Mouse (Mus musculus): ENCODE data around the gene Ak2. TPM values are rescaled to one million over a fixed set of nuclear protein-coding genes. Genes with fewer than 3 reads are reported as not detected.

Gene Ak2
- polyA plus RNA-seq, 1 experiment from 2014 or later = 93.6 TPM

DNA sequence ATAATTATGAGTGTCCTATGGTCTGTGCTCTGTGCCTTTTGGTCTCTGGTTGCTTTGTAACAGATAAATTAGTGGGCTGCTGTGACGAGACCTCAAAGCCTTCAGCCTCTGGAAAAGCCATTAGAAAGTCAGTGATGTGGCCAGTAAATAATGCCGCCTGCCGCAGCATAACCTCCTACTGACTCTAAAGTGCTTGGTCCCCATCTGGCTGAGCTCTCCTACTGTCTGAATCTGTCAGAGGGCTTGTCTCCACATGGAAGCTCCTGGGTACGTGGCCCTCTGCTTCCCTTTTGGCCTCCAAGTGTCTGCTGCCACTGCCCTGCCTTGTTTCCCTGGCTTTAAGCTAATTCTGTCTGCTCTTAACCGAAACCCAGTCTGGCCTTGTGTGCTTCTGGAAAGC lies 17.8 kb downstream of the Ak2 start:
- H3K4me2 ChIP-seq (ENCODE audit: low read length) = no peak overlapping the region
- no peak for ATAC-seq
- no peaks in the 10 kb centered on the region for H3K27me3 ChIP-seq (replicated peaks; ENCODE audit: control insufficient read depth, insufficient read depth, low read length)
- H3K27ac ChIP-seq (ENCODE audit: low read depth, low read length) = no peak overlapping the region
- 84% methylated on average over 5 of the region's 5 CpGs for WGBS
- H3K9ac ChIP-seq (ENCODE audit: low read length) = no peak overlapping the region
- H3K36me3 ChIP-seq (ENCODE audit: control insufficient read depth, insufficient read depth, low read length) = peaks cover 44% of the 10 kb centered on the region
- no peak for DNase-seq (ENCODE audit: low spot score)
- H3K4me1 ChIP-seq (ENCODE audit: control insufficient read depth, insufficient read depth, low read length) = no peaks in the 10 kb centered on the region
- H3K4me3 ChIP-seq (ENCODE audit: low read depth, low read length) = no peak overlapping the region
- H3K9me3 ChIP-seq (replicated peaks; ENCODE audit: control insufficient read depth, low read length) = no peaks in the 10 kb centered on the region

DNA sequence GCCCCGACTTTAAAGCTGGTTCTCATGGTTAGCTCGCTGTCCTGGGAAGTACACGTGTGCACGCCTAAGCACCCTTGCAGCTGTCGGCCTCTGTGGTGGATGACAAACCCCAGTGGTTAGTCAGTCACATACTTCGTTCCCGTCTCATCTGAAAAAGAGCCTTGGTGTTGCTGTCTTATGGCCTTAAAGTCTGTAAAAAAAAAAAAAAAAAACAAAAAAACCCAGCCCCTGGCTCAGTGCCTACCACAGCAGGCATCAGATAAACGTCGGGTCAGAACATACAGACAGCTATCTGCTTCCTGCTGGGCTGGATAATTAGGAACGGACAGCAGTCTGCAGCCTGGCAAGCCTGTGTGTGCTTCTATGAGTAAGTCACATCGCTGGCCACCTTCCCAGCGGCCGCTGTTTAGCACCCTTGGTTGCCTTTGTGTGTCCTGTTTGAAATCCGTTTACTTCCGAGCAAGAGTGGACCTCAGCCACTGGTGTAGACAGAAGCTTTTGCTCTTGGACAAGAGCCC lies 19.9 kb downstream of the Ak2 start:
- Histone ChIP-seq H3K36me3 (ENCODE audit: control insufficient read depth, insufficient read depth, low read length) (peaks cover 34% of the 10 kb centered on the region), H3K27me3 (replicated peaks; ENCODE audit: control insufficient read depth, insufficient read depth, low read length) (no peaks in the 10 kb centered on the region), H3K9me3 (replicated peaks; ENCODE audit: control insufficient read depth, low read length) (no peaks in the 10 kb centered on the region), H3K4me3 (ENCODE audit: low read depth, low read length) (no peak overlapping the region), H3K4me1 (ENCODE audit: control insufficient read depth, insufficient read depth, low read length) (no peaks in the 10 kb centered on the region), H3K9ac (ENCODE audit: low read length) (no peak overlapping the region), H3K27ac (ENCODE audit: low read depth, low read length) (no peak overlapping the region), H3K4me2 (ENCODE audit: low read length) (no peak overlapping the region)
- no peak for ATAC-seq
- 32% methylated on average over 15 of the region's 15 CpGs for WGBS
- DNase-seq (ENCODE audit: low spot score) = peak; percentile 72

DNA sequence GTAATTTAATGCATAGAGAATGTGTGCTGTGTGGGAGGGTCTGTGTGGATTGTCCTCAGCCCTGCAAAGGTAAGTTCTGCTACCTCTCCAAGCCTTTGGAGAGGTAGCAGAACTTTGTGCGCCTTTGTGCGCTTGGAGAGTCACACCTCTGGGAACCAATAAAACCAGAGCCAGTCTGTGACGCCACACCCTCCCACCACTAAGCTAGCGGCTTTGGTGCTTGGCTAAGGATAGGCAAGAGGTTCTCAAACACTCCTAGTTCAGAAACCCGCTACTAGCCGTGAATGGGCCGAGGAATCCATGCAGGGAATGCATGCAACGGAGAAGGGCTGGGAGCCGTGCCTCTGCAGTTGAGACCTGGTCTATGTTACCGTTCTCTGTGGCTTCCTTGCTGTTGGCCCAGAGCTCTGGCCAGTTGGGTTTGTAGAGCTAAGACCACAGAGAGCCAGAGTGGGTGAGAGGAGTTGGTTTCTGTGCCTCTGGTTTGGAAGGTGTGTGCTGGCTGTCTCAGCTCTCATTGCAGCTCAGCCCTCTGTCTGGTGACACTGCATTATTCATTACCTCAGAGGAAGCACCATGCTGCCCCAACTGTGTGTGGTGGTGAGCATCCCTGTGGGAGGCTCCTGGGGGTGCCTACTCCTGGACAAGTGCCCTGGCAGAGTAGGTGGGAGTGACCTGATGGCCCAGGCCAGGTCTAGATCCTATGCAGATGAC lies 21.6 kb downstream of the Ak2 start:
- whole genome bisulfite sequencing = 72% methylated on average over 10 of the region's 10 CpGs
- no peak overlapping the region for H3K4me2 ChIP-seq (ENCODE audit: low read length)
- ATAC-seq (no peak), DNase-seq (ENCODE audit: low spot score) (no peak)
- no peaks in the 10 kb centered on the region for H3K9me3 ChIP-seq (replicated peaks; ENCODE audit: control insufficient read depth, low read length)
- no peak overlapping the region for H3K9ac ChIP-seq (ENCODE audit: low read length)
- peaks cover 17% of the 10 kb centered on the region; the same call in 1 of the 2 replicates for H3K36me3 ChIP-seq (ENCODE audit: control insufficient read depth, insufficient read depth, low read length)
- no peaks in the 10 kb centered on the region for H3K27me3 ChIP-seq (replicated peaks; ENCODE audit: control insufficient read depth, insufficient read depth, low read length)
- H3K27ac ChIP-seq (ENCODE audit: low read depth, low read length) = no peak overlapping the region
- no peaks in the 10 kb centered on the region for H3K4me1 ChIP-seq (ENCODE audit: control insufficient read depth, insufficient read depth, low read length)
- no peak overlapping the region for H3K4me3 ChIP-seq (ENCODE audit: low read depth, low read length)

DNA sequence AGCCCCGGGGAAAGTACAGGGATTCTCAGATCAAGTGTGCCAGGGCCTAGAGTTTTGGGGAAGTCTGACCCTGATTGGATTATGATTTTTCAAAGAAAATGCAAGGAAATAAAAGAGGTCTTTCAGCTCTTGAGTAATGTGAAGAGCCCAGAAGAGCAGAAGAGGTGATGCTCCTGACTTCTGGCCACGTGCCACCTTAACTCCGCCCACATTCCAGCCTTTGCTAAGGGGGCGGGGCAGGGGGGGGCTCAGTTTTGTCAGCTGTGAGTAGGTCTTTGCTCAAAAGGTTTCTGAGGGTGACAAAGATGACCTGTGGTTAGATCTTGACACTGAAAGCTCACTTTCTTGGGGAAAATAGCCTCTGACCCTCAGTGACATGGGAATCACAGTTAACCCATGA lies 24.6 kb downstream of the Ak2 start:
- Histone ChIP-seq H3K4me1 (ENCODE audit: control insufficient read depth, insufficient read depth, low read length) (peaks cover 7% of the 10 kb centered on the region; the same call in 1 of the 2 replicates), H3K36me3 (ENCODE audit: control insufficient read depth, insufficient read depth, low read length) (no peaks in the 10 kb centered on the region), H3K4me3 (ENCODE audit: low read depth, low read length) (no peak overlapping the region), H3K9ac (ENCODE audit: low read length) (no peak overlapping the region), H3K27ac (ENCODE audit: low read depth, low read length) (no peak overlapping the region), H3K9me3 (replicated peaks; ENCODE audit: control insufficient read depth, low read length) (no peaks in the 10 kb centered on the region), H3K27me3 (replicated peaks; ENCODE audit: control insufficient read depth, insufficient read depth, low read length) (no peaks in the 10 kb centered on the region), H3K4me2 (ENCODE audit: low read length) (no peak overlapping the region)
- 33% methylated on average over 4 of the region's 4 CpGs for WGBS
- ATAC-seq (no peak), DNase-seq (ENCODE audit: low spot score) (no peak)

DNA sequence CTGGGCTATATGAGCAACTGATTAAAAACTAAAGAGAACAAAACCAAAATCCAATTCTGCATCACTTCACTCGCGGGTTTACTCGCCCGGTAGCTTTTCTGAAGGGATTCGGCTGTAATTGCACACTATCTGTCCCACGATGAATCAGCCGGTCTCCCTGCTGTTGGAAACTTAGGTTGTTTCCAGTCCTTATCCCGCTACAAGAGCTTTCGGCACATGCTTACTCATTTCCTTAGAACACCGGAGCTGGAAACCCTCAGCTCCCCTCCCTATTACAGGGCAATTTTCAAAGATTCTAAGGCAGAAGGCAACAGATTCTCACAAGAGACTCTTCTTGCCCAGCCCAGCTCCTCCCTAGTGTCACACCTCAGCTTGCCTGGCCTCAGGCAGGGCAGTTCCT lies 25.4 kb downstream of the Ak2 start:
- H3K4me3 ChIP-seq (ENCODE audit: low read depth, low read length) = no peak overlapping the region
- no peak overlapping the region for H3K4me2 ChIP-seq (ENCODE audit: low read length)
- no peak for ATAC-seq
- H3K36me3 ChIP-seq (ENCODE audit: control insufficient read depth, insufficient read depth, low read length) = no peaks in the 10 kb centered on the region
- no peaks in the 10 kb centered on the region for H3K9me3 ChIP-seq (replicated peaks; ENCODE audit: control insufficient read depth, low read length)
- H3K27ac ChIP-seq (ENCODE audit: low read depth, low read length) = no peak overlapping the region
- DNase-seq (ENCODE audit: low spot score) = no peak
- H3K27me3 ChIP-seq (replicated peaks; ENCODE audit: control insufficient read depth, insufficient read depth, low read length) = no peaks in the 10 kb centered on the region
- no peak overlapping the region for H3K9ac ChIP-seq (ENCODE audit: low read length)
- H3K4me1 ChIP-seq (ENCODE audit: control insufficient read depth, insufficient read depth, low read length) = peaks cover 7% of the 10 kb centered on the region; the same call in 1 of the 2 replicates
- WGBS = 87% methylated on average over 10 of the region's 10 CpGs

DNA sequence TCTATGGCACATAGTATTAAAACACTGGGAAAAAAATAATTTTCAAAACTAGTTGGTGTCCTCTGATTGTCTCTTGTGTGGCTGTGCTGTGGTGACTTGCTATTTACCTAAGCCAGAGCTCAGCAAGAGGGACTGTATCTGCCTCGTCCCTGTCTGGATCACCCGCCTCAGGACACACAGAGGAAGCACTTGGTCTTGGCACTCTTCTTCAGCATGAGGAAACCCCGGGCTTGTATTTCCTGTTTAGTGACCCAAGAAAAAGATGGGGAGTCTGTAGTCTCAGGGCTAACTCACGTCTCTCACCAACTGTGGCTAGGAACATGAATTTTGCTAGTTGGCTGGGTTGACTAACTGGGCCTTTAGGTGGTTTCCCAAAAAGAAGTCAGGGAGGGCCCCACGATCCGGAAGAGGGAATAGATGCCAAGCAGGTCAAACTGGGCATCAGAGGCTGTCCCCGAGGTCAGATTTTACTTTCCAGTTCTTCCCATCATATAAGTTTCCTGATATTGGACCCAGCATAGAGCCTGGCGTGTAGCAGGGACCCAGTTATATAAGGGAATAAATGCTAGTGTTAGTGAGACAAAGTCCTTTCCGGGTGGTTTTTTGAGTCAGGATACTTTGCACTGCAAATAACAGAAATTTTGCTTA lies 27.2 kb downstream of the Ak2 start:
- DNase-seq (ENCODE audit: low spot score) (no peak), ATAC-seq (no peak)
- Histone ChIP-seq H3K27me3 (replicated peaks; ENCODE audit: control insufficient read depth, insufficient read depth, low read length) (no peaks in the 10 kb centered on the region), H3K4me3 (ENCODE audit: low read depth, low read length) (no peak overlapping the region), H3K9ac (ENCODE audit: low read length) (no peak overlapping the region), H3K4me1 (ENCODE audit: control insufficient read depth, insufficient read depth, low read length) (peaks cover 7% of the 10 kb centered on the region; the same call in 1 of the 2 replicates), H3K36me3 (ENCODE audit: control insufficient read depth, insufficient read depth, low read length) (no peaks in the 10 kb centered on the region), H3K27ac (ENCODE audit: low read depth, low read length) (no peak overlapping the region), H3K9me3 (replicated peaks; ENCODE audit: control insufficient read depth, low read length) (no peaks in the 10 kb centered on the region), H3K4me2 (ENCODE audit: low read length) (no peak overlapping the region)
- 86% methylated on average over 9 of the region's 9 CpGs for WGBS

DNA sequence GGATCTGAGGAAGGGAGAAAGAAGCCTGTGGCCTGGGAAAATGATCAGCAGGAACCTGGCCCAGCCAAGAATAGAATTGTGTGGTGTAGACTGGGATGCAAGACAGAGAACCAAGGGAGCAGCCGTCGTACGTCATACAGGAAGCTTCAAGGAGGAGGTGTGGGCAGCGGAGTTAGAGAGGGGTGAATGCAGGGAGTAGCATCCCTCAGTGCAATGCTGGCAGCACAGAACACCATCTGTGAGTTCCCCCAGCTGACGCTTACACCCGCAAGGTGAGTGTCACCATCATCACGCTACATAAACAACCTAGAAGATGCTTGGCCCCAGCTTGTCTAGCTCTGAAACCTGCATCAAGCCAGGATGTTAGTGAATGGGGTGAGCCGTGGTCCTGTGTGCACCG lies 28.0 kb downstream of the Ak2 start:
- DNase-seq (ENCODE audit: low spot score) (no peak), ATAC-seq (no peak)
- H3K27me3 ChIP-seq (replicated peaks; ENCODE audit: control insufficient read depth, insufficient read depth, low read length) = no peaks in the 10 kb centered on the region
- H3K27ac ChIP-seq (ENCODE audit: low read depth, low read length) = no peak overlapping the region
- peaks cover 7% of the 10 kb centered on the region; the same call in 1 of the 2 replicates for H3K4me1 ChIP-seq (ENCODE audit: control insufficient read depth, insufficient read depth, low read length)
- no peak overlapping the region for H3K9ac ChIP-seq (ENCODE audit: low read length)
- no peaks in the 10 kb centered on the region for H3K9me3 ChIP-seq (replicated peaks; ENCODE audit: control insufficient read depth, low read length)
- H3K4me3 ChIP-seq (ENCODE audit: low read depth, low read length) = no peak overlapping the region
- 71% methylated on average over 9 of the region's 9 CpGs for WGBS
- no peaks in the 10 kb centered on the region for H3K36me3 ChIP-seq (ENCODE audit: control insufficient read depth, insufficient read depth, low read length)
- H3K4me2 ChIP-seq (ENCODE audit: low read length) = no peak overlapping the region

DNA sequence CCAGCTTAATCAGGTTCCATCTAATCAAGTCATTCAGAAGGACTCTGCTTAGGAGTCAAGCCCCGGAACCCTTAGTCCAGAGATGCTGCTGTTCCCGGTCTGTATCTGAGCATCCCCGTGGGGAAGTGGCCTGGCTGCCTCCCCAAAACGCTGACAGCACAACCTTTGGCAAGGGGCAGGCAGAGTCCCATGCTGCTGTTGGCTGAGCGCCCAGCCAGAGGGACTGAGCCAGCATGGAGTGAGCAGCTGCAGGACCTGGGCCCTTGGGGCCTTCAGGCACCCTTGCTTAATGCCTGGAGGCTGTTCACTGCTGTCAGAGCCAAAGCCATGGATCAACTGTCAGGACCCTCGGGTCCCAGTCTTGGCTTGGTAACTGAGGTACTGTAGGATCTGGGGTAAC lies 28.7 kb downstream of the Ak2 start:
- Histone ChIP-seq H3K4me1 (ENCODE audit: control insufficient read depth, insufficient read depth, low read length) (peaks cover 7% of the 10 kb centered on the region; the same call in 1 of the 2 replicates), H3K4me3 (ENCODE audit: low read depth, low read length) (no peak overlapping the region), H3K27ac (ENCODE audit: low read depth, low read length) (no peak overlapping the region), H3K9me3 (replicated peaks; ENCODE audit: control insufficient read depth, low read length) (no peaks in the 10 kb centered on the region), H3K27me3 (replicated peaks; ENCODE audit: control insufficient read depth, insufficient read depth, low read length) (no peaks in the 10 kb centered on the region), H3K36me3 (ENCODE audit: control insufficient read depth, insufficient read depth, low read length) (no peaks in the 10 kb centered on the region), H3K4me2 (ENCODE audit: low read length) (no peak overlapping the region), H3K9ac (ENCODE audit: low read length) (no peak overlapping the region)
- WGBS = 40% methylated on average over 6 of the region's 6 CpGs
- peak; percentile 71 for DNase-seq (ENCODE audit: low spot score)
- peak; percentile 48; the same call in 1 of the 2 replicates for ATAC-seq

DNA sequence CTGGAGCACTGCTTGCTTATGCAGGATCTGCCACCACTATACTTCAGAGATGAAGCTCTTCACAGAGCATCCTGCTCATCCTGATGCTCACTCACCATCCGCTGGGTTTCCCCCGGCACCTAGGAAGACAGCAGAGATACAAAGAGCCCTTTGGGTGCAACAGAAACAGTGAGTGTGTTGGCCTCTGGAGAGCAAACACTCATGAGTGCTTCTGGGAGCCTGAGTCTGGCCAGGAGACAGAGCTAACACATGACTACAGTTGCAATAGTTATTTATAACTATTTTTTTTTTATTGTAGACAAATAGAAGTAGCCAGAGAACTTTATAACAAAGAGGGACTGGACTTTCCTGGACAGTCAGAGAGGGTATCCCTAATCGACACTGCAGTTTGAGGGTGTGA lies 29.7 kb downstream of the Ak2 start:
- Histone ChIP-seq H3K4me1 (ENCODE audit: control insufficient read depth, insufficient read depth, low read length) (peaks cover 7% of the 10 kb centered on the region; the same call in 1 of the 2 replicates), H3K36me3 (ENCODE audit: control insufficient read depth, insufficient read depth, low read length) (no peaks in the 10 kb centered on the region), H3K9ac (ENCODE audit: low read length) (no peak overlapping the region), H3K4me2 (ENCODE audit: low read length) (no peak overlapping the region), H3K9me3 (replicated peaks; ENCODE audit: control insufficient read depth, low read length) (no peaks in the 10 kb centered on the region), H3K27me3 (replicated peaks; ENCODE audit: control insufficient read depth, insufficient read depth, low read length) (no peaks in the 10 kb centered on the region), H3K4me3 (ENCODE audit: low read depth, low read length) (no peak overlapping the region), H3K27ac (ENCODE audit: low read depth, low read length) (no peak overlapping the region)
- no peak for DNase-seq (ENCODE audit: low spot score)
- 96% methylated on average over 3 of the region's 3 CpGs for WGBS
- ATAC-seq = no peak
